Mouse (Mus musculus) splenic B cell, adult 2 months (primary cell): ENCODE results near the gene Ncmap.

Source experiments
- DNase-seq: peaks from one replicate; pipeline ENCODE4 v3.0.0-alpha.2; 2011; ENCODE audit warnings: low read depth, low spot score
- H3K27me3 ChIP-seq: 2 replicates; pipeline ENCODE4 v1.6.1; 2012; ENCODE audit warnings: mild to moderate bottlenecking, low read length, moderate library complexity, mixed read lengths; ENCODE audit not compliant: control insufficient read depth, poor library complexity, insufficient read depth, severe bottlenecking
- H3K36me3 ChIP-seq: 2 replicates; pipeline ENCODE4 v1.6.1; 2012; ENCODE audit warnings: mild to moderate bottlenecking, low read length, moderate library complexity, mixed read lengths; ENCODE audit not compliant: control insufficient read depth, poor library complexity, insufficient read depth, severe bottlenecking

Ncmap gene

GRCm38 (mm10) chr4:135352326-135353065, 45.5 kb downstream of the Ncmap start:
- Histone ChIP-seq H3K36me3 (no peaks in the 10 kb centered on the region; the same call in 1 of the 2 replicates), H3K27me3 (no peaks in the 10 kb centered on the region)
- DNase-seq: no peak

DNA sequence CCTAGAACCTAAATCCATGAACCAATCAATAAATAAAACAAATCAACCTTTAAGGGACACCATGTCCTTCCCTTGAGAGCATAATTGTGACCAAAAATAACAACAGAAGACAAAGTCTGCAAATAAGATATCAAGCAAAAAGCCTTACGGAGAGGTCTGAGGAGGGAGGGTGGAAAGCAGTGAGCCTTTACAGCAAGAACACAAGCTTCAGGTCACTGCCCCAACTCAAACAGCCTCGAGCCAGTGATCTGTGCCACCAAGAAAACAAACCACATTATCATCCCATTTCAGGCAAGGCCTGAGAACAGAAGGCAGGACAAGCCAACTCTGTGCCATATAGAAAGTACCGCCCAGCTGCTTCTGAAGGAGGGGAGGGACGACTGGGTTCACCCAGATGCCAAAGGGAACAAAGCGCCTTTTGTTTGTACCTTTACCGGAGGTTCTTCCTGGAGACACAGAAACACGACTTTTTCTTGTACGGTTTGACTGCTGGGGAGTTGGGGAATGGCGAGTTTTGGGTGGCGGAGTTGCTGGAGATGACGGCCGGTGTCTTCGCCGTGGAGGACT, 60.6 kb downstream of the Ncmap start:
- Histone ChIP-seq H3K27me3 (no peaks in the 10 kb centered on the region), H3K36me3 (peaks cover 39% of the 10 kb centered on the region)
- DNase-seq: no peak

DNA sequence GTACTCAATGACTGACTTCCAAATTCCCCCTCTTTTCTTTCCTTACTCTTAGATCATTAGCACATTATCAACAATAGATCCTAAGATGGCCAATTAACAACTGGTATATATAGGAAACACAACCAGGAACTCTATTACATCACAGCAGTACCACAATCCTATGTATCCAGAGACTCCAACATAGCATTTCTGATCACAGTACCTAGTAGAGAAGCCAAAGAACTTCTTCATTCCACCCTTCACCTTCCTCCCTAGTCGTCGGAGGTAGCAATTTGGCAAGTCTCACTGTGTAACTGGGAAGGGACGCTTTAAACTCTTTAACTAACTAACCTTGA, 62.0 kb downstream of the Ncmap start:
- DNase-seq: no peak
- peaks cover 32% of the 10 kb centered on the region for H3K36me3 ChIP-seq
- H3K27me3 ChIP-seq: no peaks in the 10 kb centered on the region

DNA sequence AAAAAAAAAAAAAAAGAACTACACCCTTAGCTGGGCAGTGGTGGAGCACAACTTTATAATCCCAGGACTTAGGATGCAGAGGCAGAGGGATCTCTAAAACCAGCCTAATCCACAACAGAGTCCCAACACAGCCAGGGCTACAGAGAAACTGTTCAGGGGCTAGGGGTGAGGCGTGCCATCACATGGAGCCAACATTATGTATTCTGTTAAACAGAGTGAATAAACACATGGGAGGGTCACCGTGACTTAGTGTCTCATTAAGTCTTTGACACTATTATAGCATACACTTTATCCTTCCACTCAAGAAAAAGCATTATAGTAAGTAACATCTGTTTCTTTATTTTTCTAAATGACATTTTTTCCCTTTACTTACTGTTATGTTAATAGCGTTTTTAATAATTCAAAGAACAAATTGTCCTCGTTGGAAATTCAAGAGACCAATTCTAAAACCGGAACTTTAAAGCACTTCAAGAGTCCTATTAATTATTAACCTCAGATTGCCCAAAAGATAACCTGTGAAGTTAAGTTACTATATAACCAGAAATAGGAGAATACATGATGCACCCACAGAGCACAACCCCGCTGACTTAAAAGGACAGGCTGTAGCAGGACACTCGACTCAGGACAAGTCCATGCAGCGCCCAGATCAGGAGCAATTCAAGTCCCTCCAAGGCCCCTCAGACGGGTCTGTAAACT, 62.6 kb downstream of the Ncmap start:
- no peak for DNase-seq
- H3K36me3 ChIP-seq: peaks cover 31% of the 10 kb centered on the region
- no peaks in the 10 kb centered on the region for H3K27me3 ChIP-seq

GRCm38 (mm10) chr4:135326469-135326868, 71.6 kb downstream of the Ncmap start:
- Histone ChIP-seq H3K27me3 (no peaks in the 10 kb centered on the region), H3K36me3 (peaks cover 36% of the 10 kb centered on the region)
- DNase-seq: no peak

DNA sequence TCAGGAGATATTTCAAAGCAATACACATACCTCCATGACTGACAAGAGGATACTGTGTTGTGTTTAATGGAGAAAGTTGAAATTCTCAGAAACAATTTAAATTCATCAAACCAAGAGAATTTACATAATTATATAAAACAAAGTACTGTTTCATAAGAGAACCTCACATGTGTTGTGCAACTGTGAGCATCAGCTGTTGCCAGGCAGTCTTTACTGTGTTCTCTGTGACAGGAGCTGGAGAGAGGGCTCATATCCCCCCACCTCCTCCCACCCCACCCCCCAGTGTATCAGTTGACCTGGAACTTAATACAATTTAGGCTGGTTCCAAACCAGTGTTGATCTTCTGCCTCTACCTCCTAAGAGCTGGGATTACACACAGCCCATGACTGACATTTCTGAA, 72.0 kb downstream of the Ncmap start:
- H3K27me3 ChIP-seq: no peaks in the 10 kb centered on the region
- no peak for DNase-seq
- H3K36me3 ChIP-seq: peaks cover 36% of the 10 kb centered on the region

- no peak for DNase-seq
- peaks cover 34% of the 10 kb centered on the region for H3K36me3 ChIP-seq
- no peaks in the 10 kb centered on the region for H3K27me3 ChIP-seq
Measured at GRCm38 (mm10) chr4:135323021-135323420, 75.0 kb downstream of the Ncmap start.
